Mouse (Mus musculus) heart, postnatal 0 days (tissue): Measurements from ENCODE around the gene Coa7. TPM values are rescaled to one million over a fixed set of nuclear protein-coding genes. Genes with fewer than 3 reads are reported as not detected.
A peak's percentile ranks its signal among the peaks of the same experiment; 100 is the strongest.
"Not testable (repeated sequence)": the region's sequence is repeated elsewhere in the genome, so short reads cannot be mapped to it uniquely, and the experiment has no call there.

ENCODE experiments used
- ATAC-seq: fragments of 200-750 bp; cut with Nextera tagmentation; 2 replicates; pipeline ENCODE4 v1.8.0; 2017; ENCODE audit warnings: low read depth, moderate number of reproducible peaks, moderate library complexity; ENCODE audit not compliant: insufficient read depth
- DNase-seq: peaks from one replicate; pipeline ENCODE4 v3.0.0-alpha.2; 2016; ENCODE audit warnings: low spot score
- H3K27ac ChIP-seq: fragments of 300-500 bp; sonication (generic); 2 replicates; pipeline ENCODE4 v1.5.1; 2014; ENCODE audit warnings: low read depth, mild to moderate bottlenecking
- H3K27me3 ChIP-seq: fragments of 300-500 bp; sonication (generic); 2 replicates; pipeline ENCODE4 v1.6.1; 2014; ENCODE audit warnings: low read length, mixed read lengths; ENCODE audit not compliant: control insufficient read depth, insufficient read depth
- H3K36me3 ChIP-seq: fragments of 300-500 bp; sonication (generic); replicated peaks from 2 replicates; pipeline ENCODE4 v1.6.1; 2014; ENCODE audit warnings: low read length, mixed read lengths; ENCODE audit not compliant: control insufficient read depth, insufficient read depth
- H3K4me1 ChIP-seq: fragments of 300-500 bp; sonication (generic); 2 replicates; pipeline ENCODE4 v1.6.1; 2014; ENCODE audit warnings: antibody characterized with exemption; ENCODE audit not compliant: control insufficient read depth, insufficient read depth
- H3K4me2 ChIP-seq: fragments of 300-500 bp; sonication (generic); 2 replicates; pipeline ENCODE4 v1.6.1; 2014; ENCODE audit warnings: low read depth, mild to moderate bottlenecking, low read length, moderate library complexity
- H3K4me3 ChIP-seq: fragments of 300-500 bp; sonication (generic); 2 replicates; pipeline ENCODE4 v1.5.1; 2014; ENCODE audit warnings: low read depth, low read length
- H3K9ac ChIP-seq: fragments of 300-500 bp; sonication (generic); replicated peaks from 2 replicates; pipeline ENCODE4 v1.6.1; 2014; ENCODE audit warnings: low read depth, low read length, mixed read lengths
- H3K9me3 ChIP-seq: fragments of 300-500 bp; sonication (generic); replicated peaks from 2 replicates; pipeline ENCODE4 v1.6.1; 2016; ENCODE audit warnings: low read length; ENCODE audit not compliant: control insufficient read depth
- CTCF ChIP-seq: IDR thresholded peaks from 2 replicates; pipeline ENCODE4 v1.5.1; 2016; ENCODE audit warnings: antibody characterized with exemption, control low read depth, low read depth
- EP300 ChIP-seq: IDR thresholded peaks from 2 replicates; pipeline ENCODE4 v1.6.1; 2016; ENCODE audit warnings: antibody characterized with exemption, low read depth
- WGBS: fragments of 180-500 bp; shearing (Covaris S2); extraction: QIAGEN DNeasy Blood & Tissue Kit; methylation state at CpG from one replicate; pipeline ENCODE4 v1.1.7; 2014; 5-methylcytosine and 5-hydroxymethylcytosine counted together
- polyA plus RNA-seq: library from polyadenylated mRNA; unstranded; fragments of >200 nt; fragmentation: Nextera tagmentation; extraction: Ambion mirVana; gene quantifications from 2 replicates; pipeline ENCODE4 v1.2.1, GENCODE M21; 2015
- total RNA-seq: library from RNA; depleted of rRNA; stranded (reverse); fragments of >200 nt; gene quantifications from 2 replicates; pipeline ENCODE4 v1.2.3, GENCODE M21; 2014; ENCODE audit warnings: low replicate concordance

Gene Coa7
- total and polyA plus RNA-seq, 2 experiments from 2014 or later, result 26.0 to 61.7 TPM

GRCm38 (mm10) chr4:108349836-108350547 lies 22.1 kb downstream of the Coa7 start:
- WGBS, result 20% methylated on average over 8 of the region's 8 CpGs
- H3K4me3 ChIP-seq, result no peak overlapping the region
- TF ChIP-seq EP300 (no peak), CTCF (no peak)
- H3K27me3 ChIP-seq, result no peaks in the 10 kb centered on the region
- ATAC-seq (no peak), DNase-seq (no peak)
- no peaks in the 10 kb centered on the region for H3K36me3 ChIP-seq
- no peak overlapping the region for H3K9ac ChIP-seq
- peaks cover 45% of the 10 kb centered on the region for H3K4me1 ChIP-seq
- H3K4me2 ChIP-seq, result no peak overlapping the region
- peak overlapping the region; percentile 78 for H3K27ac ChIP-seq
- H3K9me3 ChIP-seq, result no peaks in the 10 kb centered on the region

DNA sequence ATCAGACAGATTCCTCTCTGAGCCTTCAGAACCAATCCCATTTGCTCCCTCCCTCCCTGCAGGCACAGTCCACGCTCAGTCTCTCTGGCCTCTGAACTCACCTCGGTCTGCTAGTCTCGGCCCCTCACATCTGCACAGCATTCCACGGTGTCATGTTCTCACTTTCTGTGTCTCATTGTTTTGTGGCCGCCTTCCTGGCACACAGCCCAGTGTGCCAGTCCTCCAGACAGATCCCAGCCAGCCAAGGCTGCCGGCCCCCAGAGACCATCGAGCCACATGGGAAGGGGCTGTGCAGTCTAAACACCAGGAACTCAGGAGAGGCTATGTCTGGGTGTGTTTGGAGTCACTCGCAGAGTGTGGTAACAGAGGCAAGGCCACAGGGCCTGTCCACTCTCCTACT lies 22.9 kb downstream of the Coa7 start:
- no peak overlapping the region for H3K4me2 ChIP-seq
- no peaks in the 10 kb centered on the region for H3K36me3 ChIP-seq
- H3K27me3 ChIP-seq, result no peaks in the 10 kb centered on the region
- no peaks in the 10 kb centered on the region for H3K9me3 ChIP-seq
- H3K9ac ChIP-seq, result no peak overlapping the region
- 8% methylated on average over 8 of the region's 8 CpGs for WGBS
- peaks cover 52% of the 10 kb centered on the region for H3K4me1 ChIP-seq
- no peak for TF ChIP-seq CTCF
- peak; percentile 62 for ATAC-seq
- no peak overlapping the region for H3K4me3 ChIP-seq
- DNase-seq, result peak; percentile 74
- peak overlapping the region; percentile 78 for H3K27ac ChIP-seq

GRCm38 (mm10) chr4:108353591-108353990 lies 25.7 kb downstream of the Coa7 start:
- DNase-seq, ATAC-seq, H3K36me3 ChIP-seq, H3K4me3 ChIP-seq, H3K27me3 ChIP-seq, H3K9me3 ChIP-seq, H3K9ac ChIP-seq, H3K4me2 ChIP-seq, H3K27ac ChIP-seq: not testable (repeated sequence)
- H3K4me1 ChIP-seq, result peaks cover 48% of the 10 kb centered on the region

DNA sequence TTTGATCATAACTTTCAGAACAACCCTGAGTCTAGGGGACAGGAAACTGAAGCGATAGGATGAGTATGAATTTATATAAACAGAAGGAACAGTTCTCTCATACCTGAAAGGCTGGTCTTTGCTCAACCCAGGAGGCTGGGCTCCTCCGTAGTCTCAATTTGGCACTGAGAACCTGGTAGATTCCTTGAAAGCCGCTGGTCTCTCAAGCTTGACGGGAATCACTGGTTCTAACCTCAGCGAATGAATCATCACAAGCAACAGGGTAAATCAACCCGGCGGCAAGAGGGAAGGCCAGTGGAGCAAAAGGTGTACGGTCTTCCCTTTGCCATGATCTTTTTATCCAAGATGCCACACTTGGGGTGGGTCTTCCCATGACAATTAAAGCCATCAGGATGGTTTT lies 29.5 kb downstream of the Coa7 start:
- H3K36me3 ChIP-seq, result no peaks in the 10 kb centered on the region
- no peak overlapping the region for H3K4me2 ChIP-seq
- no peaks in the 10 kb centered on the region for H3K27me3 ChIP-seq
- TF ChIP-seq CTCF (no peak), EP300 (no peak)
- H3K9ac ChIP-seq, result no peak overlapping the region
- no peak overlapping the region for H3K27ac ChIP-seq
- H3K4me1 ChIP-seq, result peaks cover 48% of the 10 kb centered on the region
- no peak for ATAC-seq
- no peaks in the 10 kb centered on the region for H3K9me3 ChIP-seq
- no peak overlapping the region for H3K4me3 ChIP-seq
- no peak for DNase-seq
- WGBS, result 92% methylated on average over 8 of the region's 8 CpGs

- no peak overlapping the region for H3K4me3 ChIP-seq
- DNase-seq (no peak), ATAC-seq (no peak)
- H3K27me3 ChIP-seq, result no peaks in the 10 kb centered on the region
- WGBS, result 56% methylated on average over 4 of the region's 4 CpGs
- TF ChIP-seq CTCF (no peak), EP300 (no peak)
- no peak overlapping the region for H3K9ac ChIP-seq
- H3K27ac ChIP-seq, result peak overlapping the region; percentile 86; the same call in 1 of the 2 replicates
- no peaks in the 10 kb centered on the region for H3K36me3 ChIP-seq
- H3K4me1 ChIP-seq, result peaks cover 58% of the 10 kb centered on the region
- H3K4me2 ChIP-seq, result no peak overlapping the region
- no peaks in the 10 kb centered on the region for H3K9me3 ChIP-seq
Measured at GRCm38 (mm10) chr4:108358498-108358897, 30.6 kb downstream of the Coa7 start.
